Mouse (Mus musculus): ENCODE measurements around the gene Serping1. TPM values are rescaled to one million over a fixed set of nuclear protein-coding genes. Genes with fewer than 3 reads are reported as not detected.
"Not testable (repeated sequence)": the region's sequence is repeated elsewhere in the genome, so short reads cannot be mapped to it uniquely, and the experiment has no call there.

The Serping1 gene
- total RNA-seq, 1 experiment from 2014 or later, result 93.2 TPM

- peak; percentile 48 for DNase-seq
Observed at GRCm38 (mm10) chr2:84738271-84738911, 36.9 kb downstream of the Serping1 start.

GRCm38 (mm10) chr2:84737451-84737925, 37.8 kb downstream of the Serping1 start:
- peak; percentile 30 for DNase-seq

DNA sequence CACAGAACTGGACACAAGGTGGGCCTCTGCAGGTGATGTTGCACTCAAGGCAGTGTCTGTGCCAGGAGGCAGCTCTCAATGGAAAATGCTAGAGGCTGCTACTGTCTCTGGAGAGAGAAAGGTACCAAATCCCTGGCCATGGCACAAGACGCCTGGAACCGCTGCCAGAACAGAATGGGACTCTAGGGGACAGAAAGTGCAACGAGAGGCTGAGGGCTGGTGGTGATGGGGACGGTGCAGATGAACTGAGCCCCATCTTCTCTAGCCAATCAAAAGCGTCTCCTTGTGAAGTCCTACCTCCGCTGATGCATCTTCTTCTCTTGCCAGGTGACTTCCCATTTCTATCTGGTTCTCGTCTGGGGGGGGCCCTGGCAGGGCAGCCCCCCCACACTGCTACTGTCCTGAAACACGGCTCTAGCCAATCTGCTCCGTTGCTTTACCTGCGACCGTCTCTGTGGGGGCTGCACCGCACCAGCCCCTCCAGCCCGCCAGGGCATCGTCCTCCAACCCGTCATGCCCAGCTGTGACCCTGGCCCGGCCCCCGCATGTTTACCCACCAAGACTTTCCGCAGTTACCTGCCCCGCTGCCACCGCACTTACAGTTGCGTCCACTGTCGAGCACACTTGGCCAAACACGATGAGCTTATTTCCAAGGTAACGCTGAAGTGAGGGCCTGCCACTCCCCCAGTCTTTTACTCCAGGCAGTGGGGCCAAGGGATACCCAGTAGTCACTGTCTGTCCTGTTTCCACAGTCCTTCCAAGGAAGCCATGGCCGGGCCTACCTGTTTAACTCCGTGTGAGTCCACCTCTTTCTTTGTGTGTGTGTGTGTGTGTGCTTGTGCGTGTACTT, 38.7 kb downstream of the Serping1 start:
- peak; percentile 44 for DNase-seq

DNA sequence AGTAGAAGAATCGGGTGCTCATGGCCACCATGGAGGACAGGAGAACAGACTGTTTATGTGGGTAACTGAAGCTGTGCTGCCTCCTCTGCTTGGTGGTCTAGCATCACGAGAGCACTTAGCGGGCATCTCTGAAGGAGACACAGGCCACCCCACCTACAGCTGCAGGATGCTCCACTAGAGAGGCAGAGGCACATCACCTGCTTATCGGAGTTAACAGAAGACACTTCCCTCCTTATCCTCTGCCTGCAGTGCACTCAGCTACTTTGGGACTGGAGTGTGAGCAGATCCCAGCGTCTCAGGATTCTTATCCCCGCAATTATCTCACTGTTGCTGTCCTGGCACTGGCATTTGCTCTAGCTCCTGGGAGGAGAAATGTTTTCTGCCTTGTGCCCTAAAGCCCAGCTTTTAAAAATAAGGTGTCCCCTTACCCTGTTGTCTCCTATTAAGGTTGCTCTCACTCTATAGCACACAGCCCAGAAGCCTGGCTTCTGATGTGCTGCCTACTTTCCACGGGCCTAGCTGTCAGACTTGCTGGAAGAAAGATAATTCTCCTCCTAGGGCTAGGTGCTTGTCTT, 39.8 kb downstream of the Serping1 start:
- no peak for DNase-seq

DNA sequence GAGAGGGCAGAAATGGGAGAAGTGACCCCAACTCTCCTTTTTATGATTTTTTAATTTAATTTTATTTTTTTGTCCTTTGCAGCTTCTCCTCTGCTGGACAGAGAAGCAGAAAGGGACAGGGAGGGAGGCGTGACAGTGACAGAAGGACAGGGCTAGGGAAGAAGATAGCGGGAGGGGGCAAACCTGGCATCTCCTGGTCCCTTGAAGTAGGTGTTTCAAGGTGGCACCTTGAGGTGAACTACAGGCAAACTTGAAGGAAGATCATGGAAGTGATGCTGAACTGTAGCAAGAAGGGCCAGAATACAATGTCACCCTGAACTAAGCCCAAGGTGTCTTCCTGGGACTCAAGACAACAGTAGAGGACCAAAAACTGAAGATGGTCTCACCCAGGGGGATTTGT, 40.3 kb downstream of the Serping1 start:
- DNase-seq, result no peak

- DNase-seq, result peak; percentile 27
Observed at GRCm38 (mm10) chr2:84734351-84734864, 40.8 kb downstream of the Serping1 start.

- DNase-seq, result peak; percentile 81
Observed at GRCm38 (mm10) chr2:84733579-84734300, 41.5 kb downstream of the Serping1 start, which contains the start of gene Ypel4. TSS of gene Ypel4 (plus strand) at chr2:84734058.

GRCm38 (mm10) chr2:84732394-84732793, 42.9 kb downstream of the Serping1 start:
- no peak for DNase-seq

- no peak for DNase-seq
Observed at GRCm38 (mm10) chr2:84731206-84731605, 44.0 kb downstream of the Serping1 start.

DNA sequence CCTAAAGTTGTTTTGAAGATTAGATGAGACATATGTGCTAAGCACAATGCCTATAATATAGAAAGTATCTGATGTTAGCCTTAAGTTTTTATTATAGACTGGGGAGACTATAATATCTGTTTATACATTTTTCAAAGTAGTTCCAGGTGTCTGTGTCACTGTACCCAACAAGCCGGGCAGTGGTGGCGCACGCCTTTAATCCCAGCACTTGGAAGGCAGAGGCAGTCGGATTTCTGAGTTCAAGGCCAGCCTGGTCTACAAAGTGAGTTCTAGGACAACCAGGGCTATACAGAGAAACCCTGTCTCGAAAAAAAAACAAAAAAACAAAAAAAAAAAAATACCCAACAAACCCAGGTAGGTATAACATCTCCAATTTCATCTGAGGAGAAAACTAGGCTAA, 47.1 kb downstream of the Serping1 start:
- not testable (repeated sequence) for DNase-seq

DNA sequence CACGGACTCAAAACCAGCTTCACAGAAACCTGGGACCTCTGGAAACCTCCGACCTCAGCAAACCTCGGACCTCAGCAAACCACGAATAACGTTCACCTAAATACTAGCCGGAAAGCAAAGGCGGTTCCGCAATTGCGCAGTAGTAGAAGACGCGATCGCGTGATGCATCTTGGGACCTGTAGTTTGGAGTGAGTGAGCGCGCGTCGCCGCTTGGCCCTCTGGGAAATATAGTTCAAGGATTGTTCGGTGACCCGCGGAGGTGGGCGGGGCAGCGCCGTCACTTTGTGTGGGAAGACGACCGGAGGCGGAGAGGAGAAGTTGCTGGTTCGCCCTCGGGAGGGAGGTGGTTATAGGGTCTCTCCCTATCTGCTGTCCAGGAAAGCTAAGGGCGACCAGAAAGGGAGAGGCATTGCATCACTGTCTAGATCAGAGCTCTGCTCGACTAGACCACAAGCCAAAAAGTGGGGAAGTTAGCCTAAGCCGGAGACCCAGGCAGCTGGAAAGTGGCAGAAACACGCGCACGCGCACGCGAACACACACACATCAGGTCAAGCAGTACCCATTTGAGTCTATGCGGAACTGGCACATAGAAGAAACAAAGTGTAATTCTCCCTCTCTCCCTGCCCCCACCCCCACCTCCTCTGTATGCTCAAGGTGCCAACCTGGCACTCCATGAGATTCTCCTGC, 47.9 kb downstream of the Serping1 start, which contains the start of gene Clp1:
Gene Clp1, minus strand, starts transcription at position 179 of the 687 bp plus-strand sequence.
- peak; percentile 97 for DNase-seq

DNA sequence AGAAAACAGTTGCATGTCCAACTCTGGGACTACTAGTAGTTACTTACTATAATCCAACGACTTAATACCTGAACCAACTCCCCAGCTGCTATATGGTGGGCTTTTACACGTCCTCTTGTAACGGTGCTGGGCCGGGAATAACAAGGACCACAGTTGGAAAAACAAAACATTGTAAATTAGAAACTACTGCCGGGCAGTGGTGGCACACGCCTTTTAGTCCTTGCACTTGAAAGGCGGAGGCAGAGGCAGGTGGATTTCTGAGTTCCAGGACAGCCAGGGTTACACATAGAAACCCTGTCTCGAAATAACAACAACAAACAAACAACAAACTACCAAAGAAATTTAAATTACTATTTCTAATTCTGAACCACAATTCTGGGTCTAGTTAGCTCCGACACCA, 48.5 kb downstream of the Serping1 start:
- no peak for DNase-seq

- no peak for DNase-seq
Observed at GRCm38 (mm10) chr2:84725770-84726169, 49.5 kb downstream of the Serping1 start.

- DNase-seq, result no peak
Observed at GRCm38 (mm10) chr2:84723856-84724255, 51.4 kb downstream of the Serping1 start.

DNA sequence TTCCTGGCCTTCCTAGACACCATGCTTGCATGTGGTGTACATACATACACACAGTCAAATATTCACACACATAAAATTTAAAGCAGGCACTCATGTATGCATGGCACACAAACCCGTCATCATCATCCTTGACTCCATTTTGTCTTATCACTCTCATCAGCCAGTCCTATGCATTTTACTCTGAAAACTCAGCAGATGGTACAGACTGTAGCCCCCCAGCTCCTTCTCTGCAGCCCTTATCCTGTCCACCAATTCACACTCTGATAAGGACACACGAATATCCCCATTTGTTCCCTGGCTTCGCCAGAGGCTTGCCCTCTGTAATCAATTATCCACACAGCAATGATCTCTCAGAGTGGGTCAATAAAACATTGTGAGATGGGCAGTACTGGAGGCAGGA, 54.1 kb downstream of the Serping1 start:
- no peak for DNase-seq

- no peak for DNase-seq
Observed at GRCm38 (mm10) chr2:84720718-84721117, 54.5 kb downstream of the Serping1 start.

- DNase-seq, result no peak
Observed at GRCm38 (mm10) chr2:84717357-84717756, 57.9 kb downstream of the Serping1 start.

DNA sequence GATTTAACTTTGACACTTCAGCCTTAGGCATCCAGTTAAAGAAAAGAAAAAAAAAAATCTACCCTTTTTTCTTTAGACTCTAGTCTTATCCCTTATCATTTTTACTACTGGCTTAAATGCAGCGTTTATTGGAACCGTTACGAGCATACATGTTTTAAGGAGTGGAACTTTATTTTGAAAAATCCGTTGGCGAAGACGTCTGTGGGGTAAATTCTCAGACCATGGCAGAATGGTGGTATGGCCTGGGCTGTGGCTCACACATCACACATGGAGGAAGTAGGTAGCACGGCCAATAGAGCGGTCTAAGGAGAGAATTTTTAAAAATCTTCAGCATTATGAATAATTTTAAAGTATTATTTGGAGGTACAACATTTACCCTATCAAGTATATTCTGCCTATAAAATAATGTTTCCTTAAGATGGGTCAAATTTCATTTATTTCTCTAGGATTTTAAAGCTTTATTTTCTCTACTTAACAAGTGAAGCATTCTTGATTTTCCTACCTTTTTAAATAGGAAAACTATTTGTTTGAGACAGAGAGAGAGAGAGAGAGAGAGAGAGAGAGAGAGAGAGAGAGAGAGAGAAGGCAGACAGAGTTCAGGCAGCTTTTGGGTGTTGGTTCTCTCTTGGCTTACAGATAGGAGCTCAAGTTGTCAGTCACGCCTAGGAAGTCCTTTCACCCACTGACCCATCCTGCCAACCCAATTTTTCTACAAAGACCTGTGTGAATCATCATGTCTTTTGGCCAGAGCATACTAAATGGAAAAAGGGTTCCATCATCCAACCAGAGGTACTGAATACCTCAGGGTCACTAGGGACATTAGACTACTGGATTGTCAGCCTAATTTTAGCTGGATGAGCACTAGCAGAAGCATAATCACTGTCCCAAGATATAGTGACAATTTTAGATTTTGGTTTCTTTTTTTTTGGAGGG, 58.6 kb downstream of the Serping1 start:
- DNase-seq, result peak; percentile 17

DNA sequence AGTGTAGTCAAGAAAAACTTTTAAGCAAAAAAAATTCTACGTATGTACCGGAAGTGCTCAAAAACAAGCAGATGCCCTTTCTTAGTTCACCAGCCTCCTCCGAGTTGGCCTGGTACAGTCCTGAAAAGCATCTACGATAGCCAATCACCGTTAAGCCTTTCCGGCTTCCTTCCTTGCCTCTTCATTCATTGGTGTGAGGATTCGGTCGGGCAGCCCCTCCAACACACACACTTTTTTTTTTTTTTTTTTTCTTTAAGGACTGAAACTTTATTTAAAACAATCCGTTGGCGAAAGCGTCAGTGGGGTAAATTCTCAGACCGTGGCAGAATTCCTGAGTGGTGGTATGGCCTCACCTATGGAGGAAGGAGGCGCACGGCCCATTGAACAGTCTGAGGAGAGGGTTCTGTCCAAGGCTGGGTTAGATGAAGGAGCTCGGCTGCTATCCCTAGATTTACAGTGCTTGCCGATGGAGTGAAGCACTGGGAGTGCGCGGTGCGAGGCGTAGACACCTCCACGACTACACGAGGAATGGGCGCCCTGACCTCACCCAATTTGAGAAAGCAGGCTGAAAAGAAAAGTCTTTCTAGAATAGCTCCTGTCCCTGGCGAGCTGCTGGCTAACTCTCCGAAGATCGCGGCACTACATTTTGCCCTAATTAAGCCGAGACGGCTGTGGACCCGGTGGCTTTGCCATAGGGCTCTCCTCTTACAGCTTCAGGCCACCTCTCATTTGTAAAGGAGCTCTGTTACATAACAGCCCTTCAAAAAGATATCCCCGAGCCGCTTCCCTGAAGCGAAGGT, 59.5 kb downstream of the Serping1 start:
- peak; percentile 89 for DNase-seq

All from adrenal gland, postnatal 14 days (tissue).